Comparison of ENCODE assay signal across 25 mouse cellular contexts in the genomic region with DNA sequence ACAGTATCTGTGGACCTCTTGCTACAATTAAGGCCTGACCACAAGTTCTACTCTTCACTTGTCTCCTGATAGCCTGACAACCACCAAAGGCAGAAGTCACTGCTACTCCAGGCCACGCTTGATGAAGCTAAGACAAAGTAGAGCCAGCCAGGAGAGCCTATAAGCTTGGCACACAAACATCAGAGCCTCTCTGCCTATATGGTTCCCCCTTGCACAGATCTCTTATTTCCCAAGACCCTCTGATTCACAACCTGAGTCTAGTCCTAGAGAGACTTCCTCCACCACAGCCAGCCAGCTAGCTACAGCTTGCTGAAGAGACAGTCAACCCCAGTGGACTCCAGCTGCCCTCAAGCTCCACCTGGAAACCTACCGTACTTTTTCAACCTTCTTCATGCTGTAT. TPM values are rescaled to one million over a fixed set of nuclear protein-coding genes. Genes with fewer than 3 reads are reported as not detected.
DNase-seq lines count a peak whose midpoint lies in the region; ATAC-seq lines count a peak whose summit lies in the region.
"Had no signal": no experiment of that assay in that cellular context is flagged by ENCODE, and none has a peak within 500 bp of the region (broad histone marks: within the 10 kb centered on the region; RNA-seq: fewer than 3 reads in every experiment).

No protein-coding gene starts in this region.

- H3K4me2 ChIP-seq in liver, embryonic 12.5 days = no peak overlapping the region
- H3K4me2 ChIP-seq: embryonic facial prominence, embryonic 13.5 days; kidney, embryonic 15.5 days; neural tube, embryonic 12.5 days had no signal

- WGBS in heart, embryonic 10.5 days = 88% methylated on average over 2 of the region's 2 CpGs
- WGBS in liver, embryonic 12.5 days (ENCODE audit: insufficient replicate concordance) = 70% methylated on average over 2 of the region's 2 CpGs

- intact Hi-C loops in heart, postnatal 36 days (cut with DNase I) = no loop called here

- H3K27me3 ChIP-seq in heart, embryonic 10.5 days (ENCODE audit: insufficient read depth, poor library complexity, severe bottlenecking) = no peaks in the 10 kb centered on the region
- no peaks in the 10 kb centered on the region for H3K27me3 ChIP-seq in liver, embryonic 12.5 days (replicated peaks)
- no peaks in the 10 kb centered on the region for H3K27me3 ChIP-seq in megakaryocyte, embryonic 14.5 days (replicated peaks)
- H3K27me3 ChIP-seq: embryonic facial prominence, embryonic 13.5 days; kidney, embryonic 15.5 days; neural tube, embryonic 12.5 days had no signal

- H3K4me3 ChIP-seq in heart, embryonic 10.5 days = no peak overlapping the region
- H3K4me3 ChIP-seq in liver, embryonic 12.5 days = no peak overlapping the region
- H3K4me3 ChIP-seq in megakaryocyte, embryonic 14.5 days (replicated peaks) = peak overlapping the region; percentile 71
- H3K4me3 ChIP-seq: embryonic facial prominence, embryonic 13.5 days; kidney, embryonic 15.5 days; left cerebral cortex, adult 2 months; midbrain, embryonic 10.5 days; neural tube, embryonic 12.5 days had no signal

- H3K9me3 ChIP-seq in heart, embryonic 10.5 days = no peaks in the 10 kb centered on the region
- no peaks in the 10 kb centered on the region for H3K9me3 ChIP-seq in liver, embryonic 12.5 days (replicated peaks)
- H3K9me3 ChIP-seq in megakaryocyte, embryonic 14.5 days = no peaks in the 10 kb centered on the region
- H3K9me3 ChIP-seq: embryonic facial prominence, embryonic 13.5 days; kidney, embryonic 15.5 days; midbrain, embryonic 10.5 days; neural tube, embryonic 12.5 days had no signal

- no peak overlapping the region for H3K9ac ChIP-seq in liver, embryonic 12.5 days
- H3K9ac ChIP-seq: embryonic facial prominence, embryonic 13.5 days; forebrain, postnatal 0 days; kidney, embryonic 15.5 days; neural tube, embryonic 12.5 days had no signal

- no peak overlapping the region for H3K27ac ChIP-seq in heart, embryonic 10.5 days
- 0 out of 2 replicates have a peak overlapping the region, but pooled peaks have one; percentile 20 for H3K27ac ChIP-seq in liver, embryonic 12.5 days
- H3K27ac ChIP-seq: embryonic facial prominence, embryonic 13.5 days; kidney, embryonic 15.5 days; left cerebral cortex, adult 2 months; midbrain, embryonic 10.5 days; neural tube, embryonic 12.5 days had no signal

- H3K36me3 ChIP-seq in heart, embryonic 10.5 days = peaks cover 41% of the 10 kb centered on the region
- peaks cover 65% of the 10 kb centered on the region for H3K36me3 ChIP-seq in liver, embryonic 12.5 days
- peaks cover 75% of the 10 kb centered on the region for H3K36me3 ChIP-seq in megakaryocyte, embryonic 14.5 days (replicated peaks; ENCODE audit: low read length)

- H3K4me1 ChIP-seq in heart, embryonic 10.5 days = peaks cover 34% of the 10 kb centered on the region
- peaks cover 60% of the 10 kb centered on the region for H3K4me1 ChIP-seq in liver, embryonic 12.5 days
- peaks cover 91% of the 10 kb centered on the region for H3K4me1 ChIP-seq in megakaryocyte, embryonic 14.5 days
- H3K4me1 ChIP-seq: midbrain, embryonic 10.5 days; neural tube, embryonic 12.5 days had no signal

- no peak for ATAC-seq in liver, embryonic 12.5 days
- ATAC-seq: forebrain, postnatal 0 days; hindbrain, embryonic 16.5 days had no signal

- peak; percentile 56 for DNase-seq in heart, embryonic 10.5 days (ENCODE audit: low spot score)
- no peak for DNase-seq in heart, postnatal 36 days
- DNase-seq in 416B (ENCODE audit: low read depth) = peak; percentile 52
- DNase-seq in frontal cortex, postnatal 36 days (ENCODE audit: low spot score in 2 of 2) = no peak
- DNase-seq in cerebellum, postnatal 14 days = no peak
- DNase-seq: cerebellum, adult 9-11 months; forebrain, postnatal 0 days; kidney, postnatal 4 days; layer of hippocampus, adult 9-11 months; left cerebral cortex, postnatal 4 days; thymus, adult 2 months had no signal

RNA-seq across cellular contexts. Expression of a gene that starts 10.8 kb away (rescaled TPM):
- 8.7 and 16.0 TPM in 2 replicates for polyA plus RNA-seq in heart, embryonic 10.5 days (2016; fragmentation: Nextera tagmentation; extraction: Ambion mirVana)
- 10 to 100 TPM; 72.1 to 73.7 TPM for total RNA-seq in heart, postnatal 36 days (2021)
- 12.0 and 12.7 TPM in 2 replicates for polyA plus RNA-seq in liver, embryonic 12.5 days (2016; fragmentation: Nextera tagmentation; extraction: Ambion mirVana)
- 361 and 465 TPM in 2 replicates for polyA plus RNA-seq in megakaryocyte, embryonic 14.5 days (2012; ENCODE audit: insufficient read depth, low replicate concordance)

RNA-seq across cellular contexts. Expression of a gene that starts 16.8 kb away (rescaled TPM):
- 2.8 and 4.4 TPM in 2 replicates for polyA plus RNA-seq in heart, embryonic 10.5 days (2016; fragmentation: Nextera tagmentation; extraction: Ambion mirVana)
- 1 to 10 TPM; 4.2 to 5.1 TPM for total RNA-seq in heart, postnatal 36 days (2021)
- polyA plus RNA-seq in liver, embryonic 12.5 days (2016; fragmentation: Nextera tagmentation; extraction: Ambion mirVana) = 25.7 and 26.1 TPM in 2 replicates
- 5.3 and 15.1 TPM in 2 replicates for polyA plus RNA-seq in megakaryocyte, embryonic 14.5 days (2012; ENCODE audit: insufficient read depth, low replicate concordance)

RNA-seq across cellular contexts. Expression of a gene that starts 36.9 kb away (rescaled TPM):
- 105 and 118 TPM in 2 replicates for polyA plus RNA-seq in heart, embryonic 10.5 days (2016; fragmentation: Nextera tagmentation; extraction: Ambion mirVana)
- 10 to 100 TPM; 27.2 to 34.7 TPM for total RNA-seq in heart, postnatal 36 days (2021)
- 90.8 and 95.6 TPM in 2 replicates for polyA plus RNA-seq in liver, embryonic 12.5 days (2016; fragmentation: Nextera tagmentation; extraction: Ambion mirVana)
- 71.8 and 116 TPM in 2 replicates for polyA plus RNA-seq in megakaryocyte, embryonic 14.5 days (2012; ENCODE audit: insufficient read depth, low replicate concordance)

RNA-seq across cellular contexts. Expression of a gene that starts 42.4 kb away (rescaled TPM):
- polyA plus RNA-seq in heart, embryonic 10.5 days (2016; fragmentation: Nextera tagmentation; extraction: Ambion mirVana) = 0.89 and 1.0 TPM in 2 replicates
- 1 to 10 TPM; 1.2 TPM for total RNA-seq in heart, postnatal 36 days (2021)
- 0.19 and 0.29 TPM in 2 replicates for polyA plus RNA-seq in liver, embryonic 12.5 days (2016; fragmentation: Nextera tagmentation; extraction: Ambion mirVana)
- polyA plus RNA-seq in megakaryocyte, embryonic 14.5 days (2012; ENCODE audit: insufficient read depth, low replicate concordance) = 0.08 TPM in 1 of 2 replicates, not detected in the other

RNA-seq across cellular contexts. Expression of a gene that starts 44.2 kb away (rescaled TPM):
- polyA plus RNA-seq in heart, embryonic 10.5 days (2016; fragmentation: Nextera tagmentation; extraction: Ambion mirVana) = not detected in 2 replicates
- total RNA-seq in heart, postnatal 36 days (2021) = not detected
- polyA plus RNA-seq in liver, embryonic 12.5 days (2016; fragmentation: Nextera tagmentation; extraction: Ambion mirVana) = not detected in 2 replicates
- 0.16 TPM in 1 of 2 replicates, not detected in the other for polyA plus RNA-seq in megakaryocyte, embryonic 14.5 days (2012; ENCODE audit: insufficient read depth, low replicate concordance)
- total RNA-seq: adrenal gland, adult 18-20 months; gastrocnemius, adult 18-20 months had no signal
- polyA plus RNA-seq: C2C12; embryonic facial prominence, embryonic 13.5 days; heart, postnatal 0 days; liver, adult 2 months; midbrain, embryonic 10.5 days; neural tube, embryonic 12.5 days; urinary bladder, adult 2 months had no signal

Comparison
In these comparisons a context has a peak if more than half of its experiments do, and no peak if none do; other contexts are left out.
1. DNase-seq: peak in heart, embryonic 10.5 days (single experiment) and 416B (single experiment); none in heart, postnatal 36 days (0 of 2), frontal cortex, postnatal 36 days (0 of 2) and cerebellum, postnatal 14 days (0 of 2).
2. RNA of a gene that starts 10.8 kb away (polyA plus RNA-seq): 361 to 465 TPM in megakaryocyte, embryonic 14.5 days; 8.7 to 16.0 TPM in heart, embryonic 10.5 days and 12.0 to 12.7 TPM in liver, embryonic 12.5 days; every median in the first group is over 10 times any median in the second.